ENCODE assay signal across 19 mouse cellular contexts in genomic region chr5:23154439-23154838, GRCm38 (mm10).
DNase-seq lines count a peak whose midpoint lies in the region; ATAC-seq and TF ChIP-seq lines count a peak whose summit lies in the region.
"Had no signal": no experiment of that assay in that cellular context is flagged by ENCODE, and none has a peak within 500 bp of the region (broad histone marks: within the 10 kb centered on the region; RNA-seq: fewer than 3 reads in every experiment).

No protein-coding gene starts in this region.

- no peak for DNase-seq in heart, adult 2 months
- no peak for DNase-seq in liver, embryonic 14.5 days (ENCODE audit: low read depth in 3 of 3, low spot score in 3 of 3)
- no peak for DNase-seq in liver
- DNase-seq in ES-CJ7 (ENCODE audit: low read depth, low spot score) = peak; percentile 57
- peak; percentile 5 for DNase-seq in c-Kit-positive CD71-positive TER-119-positive erythroid progenitor cells, embryonic 14.5 days (ENCODE audit: low spot score)
- DNase-seq in cerebellum, adult 18-20 months = no peak
- DNase-seq in cerebellum, adult 11-12 months = no peak
- DNase-seq: gastrocnemius, postnatal 36 days; heart, postnatal 10 days; layer of hippocampus, adult 9-11 months; lung, postnatal 10 days; right cerebral cortex, postnatal 14 days; thymus, postnatal 36 days had no signal

- H3K27ac ChIP-seq in heart, adult 2 months = no peak overlapping the region
- H3K27ac ChIP-seq in heart, embryonic 11.5 days (ENCODE audit: low read depth, low read length) = no peak overlapping the region
- no peak overlapping the region for H3K27ac ChIP-seq in liver, embryonic 14.5 days
- H3K27ac ChIP-seq: forebrain, embryonic 13.5 days; limb, embryonic 12.5 days; neural tube, embryonic 15.5 days had no signal

- no peaks in the 10 kb centered on the region for H3K79me2 ChIP-seq in heart, adult 2 months (replicated peaks; ENCODE audit: control insufficient read depth, insufficient read depth, low read length)

- H3K36me3 ChIP-seq in heart, adult 2 months (ENCODE audit: control insufficient read depth, insufficient read depth, low read length) = no peaks in the 10 kb centered on the region
- no peaks in the 10 kb centered on the region for H3K36me3 ChIP-seq in heart, embryonic 11.5 days (ENCODE audit: control insufficient read depth, insufficient read depth, low read length)
- H3K36me3 ChIP-seq in liver, embryonic 14.5 days (replicated peaks; ENCODE audit: control insufficient read depth, insufficient read depth, low read depth) = no peaks in the 10 kb centered on the region
- H3K36me3 ChIP-seq: limb, embryonic 12.5 days; neural tube, embryonic 15.5 days had no signal

- no peak overlapping the region for H3K4me2 ChIP-seq in heart, embryonic 11.5 days
- H3K4me2 ChIP-seq in liver, embryonic 14.5 days (ENCODE audit: low read depth) = no peak overlapping the region
- H3K4me2 ChIP-seq: forebrain, embryonic 13.5 days; limb, embryonic 12.5 days; neural tube, embryonic 15.5 days had no signal

- no peak for ATAC-seq in heart, embryonic 11.5 days (replicated peaks; ENCODE audit: insufficient number of reproducible peaks, low FRiP score, low TSS enrichment)
- ATAC-seq in liver, embryonic 14.5 days (ENCODE audit: insufficient read depth) = no peak
- ATAC-seq: forebrain, embryonic 13.5 days; intestine, embryonic 16.5 days; midbrain, embryonic 16.5 days had no signal

- no peaks in the 10 kb centered on the region for H3K4me1 ChIP-seq in heart, adult 2 months (ENCODE audit: control insufficient read depth, insufficient read depth, low read length)
- no peaks in the 10 kb centered on the region for H3K4me1 ChIP-seq in heart, embryonic 11.5 days (ENCODE audit: control insufficient read depth, insufficient read depth, low read length)
- H3K4me1 ChIP-seq in liver, embryonic 14.5 days (replicated peaks; ENCODE audit: control insufficient read depth in 2 of 2, insufficient read depth in 2 of 2, low read length in 1 of 2) = no peaks in the 10 kb centered on the region
- H3K4me1 ChIP-seq: forebrain, embryonic 13.5 days; limb, embryonic 12.5 days; neural tube, embryonic 15.5 days had no signal

- TF ChIP-seq POLR2A in heart, adult 2 months (IDR thresholded peaks at IDR 0.05; ENCODE audit: insufficient read depth, low read depth, low read length) = no peak

- intact Hi-C loops in heart, adult 2 months (cut with DNase I) = no loop called here

- no peak overlapping the region for H3K4me3 ChIP-seq in heart, adult 2 months
- no peak overlapping the region for H3K4me3 ChIP-seq in heart, embryonic 11.5 days (ENCODE audit: low read depth, low read length)
- no peak overlapping the region for H3K4me3 ChIP-seq in liver, embryonic 14.5 days (ENCODE audit: insufficient read depth in 1 of 2, low read depth in 2 of 2, low read length in 2 of 2)
- H3K4me3 ChIP-seq: forebrain, embryonic 13.5 days; limb, embryonic 12.5 days; neural tube, embryonic 15.5 days had no signal

- no peaks in the 10 kb centered on the region for H3K27me3 ChIP-seq in heart, adult 2 months (ENCODE audit: control insufficient read depth, insufficient read depth, low read length)
- no peaks in the 10 kb centered on the region for H3K27me3 ChIP-seq in heart, embryonic 11.5 days (ENCODE audit: control insufficient read depth, insufficient read depth, low read length)
- no peaks in the 10 kb centered on the region for H3K27me3 ChIP-seq in liver, embryonic 14.5 days (ENCODE audit: control insufficient read depth, insufficient read depth, low read length)
- H3K27me3 ChIP-seq: forebrain, embryonic 13.5 days; limb, embryonic 12.5 days; neural tube, embryonic 15.5 days had no signal

- no peaks in the 10 kb centered on the region; the same call in 1 of the 2 replicates for H3K9me3 ChIP-seq in heart, embryonic 11.5 days (replicated peaks; ENCODE audit: control insufficient read depth, low read length)
- H3K9me3 ChIP-seq in liver, embryonic 14.5 days (ENCODE audit: control insufficient read depth, low read length) = no peaks in the 10 kb centered on the region
- H3K9me3 ChIP-seq: forebrain, embryonic 13.5 days; neural tube, embryonic 15.5 days had no signal

- no peak overlapping the region for H3K9ac ChIP-seq in heart, adult 2 months (ENCODE audit: low read depth, low read length)
- H3K9ac ChIP-seq in heart, embryonic 11.5 days (ENCODE audit: low read depth, low read length) = no peak overlapping the region
- no peak overlapping the region for H3K9ac ChIP-seq in liver, embryonic 14.5 days (replicated peaks)
- H3K9ac ChIP-seq: forebrain, embryonic 13.5 days; limb, embryonic 12.5 days; neural tube, embryonic 15.5 days had no signal

- WGBS in heart, adult 2 months = 83% methylated on average over 1 of the region's 1 CpGs
- 77% methylated on average over 1 of the region's 1 CpGs for WGBS in heart, embryonic 11.5 days (ENCODE audit: insufficient replicate concordance)
- 52% methylated on average over 1 of the region's 1 CpGs for WGBS in liver, embryonic 14.5 days (ENCODE audit: insufficient replicate concordance)

- no peak for TF ChIP-seq EP300 in heart, adult 2 months (IDR thresholded peaks at IDR 0.05; ENCODE audit: insufficient read depth, low read depth, low read length)
- no peak for TF ChIP-seq EP300 in liver, embryonic 14.5 days (IDR thresholded peaks at IDR 0.05; ENCODE audit: low read depth)

- peak; percentile 49 for TF ChIP-seq CTCF in heart, adult 2 months (IDR thresholded peaks at IDR 0.05)
- peak; percentile 39 for TF ChIP-seq CTCF in liver, embryonic 14.5 days (IDR thresholded peaks at IDR 0.05; ENCODE audit: low read depth)

Comparison
In these comparisons a context has a peak if more than half of its experiments do, and no peak if none do; other contexts are left out.
1. DNase-seq: peak in ES-CJ7 (single experiment) and c-Kit-positive CD71-positive TER-119-positive erythroid progenitor cells, embryonic 14.5 days (single experiment); none in heart, adult 2 months (0 of 2), liver, embryonic 14.5 days (0 of 3), liver (single experiment), cerebellum, adult 18-20 months (0 of 2) and cerebellum, adult 11-12 months (single experiment).